Mouse (Mus musculus) neutrophil, adult 83 days (primary cell): Measurements from ENCODE around the gene Olfr339. TPM values are rescaled to one million over a fixed set of nuclear protein-coding genes. Genes with fewer than 3 reads are reported as not detected.

Experiments used
- total RNA-seq, 2 experiments: library from RNA; stranded (reverse); gene quantifications; one replicate each; pipeline ENCODE4 v1.2.4; 2023

Gene Olfr339
- not detected for total RNA-seq

GRCm38 (mm10) chr2:36418647-36419046, at the start of gene Olfr339:
Gene Olfr339 (plus strand): TSS chr2:36418947.

GRCm38 (mm10) chr2:36373219-36373618, 45.5 kb upstream of the Olfr339 start, which contains the start of gene Olfr338:
Gene Olfr338 (plus strand): TSS chr2:36373519.

GRCm38 (mm10) chr2:36452287-36452686, 33.5 kb downstream of the Olfr339 start, which contains the start of gene Olfr340:
Gene Olfr340 (plus strand): TSS chr2:36452587.

Other genes starting within 250 kb of the Olfr339 start
- 100 to 1,000 TPM in 1 of 2 experiments, 10 to 100 TPM in 1; 91.0 to 115 TPM for gene Ptgs1, start 188.5 kb upstream of the Olfr339 start, total RNA-seq
- gene Olfr338, start 45.4 kb upstream of the Olfr339 start, total RNA-seq: not detected
- gene Olfr340, start 33.6 kb downstream of the Olfr339 start, total RNA-seq: not detected
- gene Olfr341, start 63.5 kb downstream of the Olfr339 start, total RNA-seq: not detected
- gene Olfr342, start 106.1 kb downstream of the Olfr339 start, total RNA-seq: not detected
- not detected for gene Olfr344, start 147.7 kb downstream of the Olfr339 start, total RNA-seq
- gene Olfr345, start 221.1 kb downstream of the Olfr339 start, total RNA-seq: not detected